Mouse (Mus musculus) myocyte (in vitro differentiated cells): Measurements from ENCODE around the gene Synrg.

Experiments
- CEBPB ChIP-seq: IDR thresholded peaks from 2 replicates; pipeline ENCODE4 v1.6.1; 2011; ENCODE audit warnings: mild to moderate bottlenecking, moderate library complexity; ENCODE audit not compliant: poor library complexity, insufficient read depth, severe bottlenecking
- E2F4 ChIP-seq: IDR thresholded peaks from one replicate; pipeline ENCODE4 v1.6.1; 2011; ENCODE audit warnings: mild to moderate bottlenecking, control low read depth, moderate library complexity; ENCODE audit not compliant: insufficient read depth
- MAX ChIP-seq: IDR thresholded peaks from one replicate; pipeline ENCODE4 v1.6.1; 2011; ENCODE audit warnings: low read depth, mild to moderate bottlenecking, control low read depth
- MYOD1 ChIP-seq, 3 experiments: IDR thresholded peaks; one replicate each; pipeline ENCODE4 v1.6.1; 2011; ENCODE audit warnings: control low read depth in 2 of 3, low read depth in 2 of 3, mild to moderate bottlenecking in 2 of 3, moderate library complexity in 1 of 3; ENCODE audit not compliant: insufficient read length in 2 of 3, control insufficient read depth in 1 of 3
- MYOG ChIP-seq, 3 experiments: IDR thresholded peaks; one replicate each; pipeline ENCODE4 v1.6.1; 2011; ENCODE audit warnings: control low read depth in 2 of 3, low read depth in 2 of 3, mild to moderate bottlenecking in 2 of 3; ENCODE audit not compliant: insufficient read length in 2 of 3, control insufficient read depth in 1 of 3, insufficient read depth in 1 of 3
- POLR2A ChIP-seq: IDR thresholded peaks from one replicate; pipeline ENCODE4 v1.6.1; 2011; ENCODE audit warnings: low read depth, mild to moderate bottlenecking, control low read depth, moderate library complexity; ENCODE audit not compliant: insufficient read length
- POLR2AphosphoS2 ChIP-seq: IDR thresholded peaks from one replicate; pipeline ENCODE4 v1.6.1; 2011; ENCODE audit warnings: low read depth, control low read depth; ENCODE audit not compliant: insufficient read length
- REST ChIP-seq: IDR thresholded peaks from one replicate; pipeline ENCODE4 v1.6.1; 2011; ENCODE audit warnings: mild to moderate bottlenecking, control low read depth, moderate library complexity; ENCODE audit not compliant: insufficient read depth, insufficient read length
- SRF ChIP-seq: IDR thresholded peaks from one replicate; pipeline ENCODE4 v1.6.1; 2011; ENCODE audit warnings: low read depth; ENCODE audit not compliant: control insufficient read depth, insufficient read length
- TCF12 ChIP-seq: IDR thresholded peaks from one replicate; pipeline ENCODE4 v1.6.1; 2011; ENCODE audit warnings: mild to moderate bottlenecking, control low read depth; ENCODE audit not compliant: poor library complexity, insufficient read depth, severe bottlenecking
- USF1 ChIP-seq: IDR thresholded peaks from one replicate; pipeline ENCODE4 v1.6.1; 2011; ENCODE audit warnings: low read depth, mild to moderate bottlenecking, control low read depth, moderate library complexity

- TF ChIP-seq MAX (no peak), REST (no peak), MYOD1 (IDR thresholded peaks at IDR 0.05; ENCODE audit: control insufficient read depth in 1 of 3, insufficient read length in 2 of 3, low read depth in 2 of 3) (no peak), SRF (no peak), POLR2A (no peak), POLR2AphosphoS2 (no peak), USF1 (no peak), E2F4 (no peak), TCF12 (no peak), MYOG (IDR thresholded peaks at IDR 0.05; ENCODE audit: control insufficient read depth in 1 of 3, insufficient read depth in 1 of 3, insufficient read length in 2 of 3, low read depth in 2 of 3) (no peak), CEBPB (no peak)
Observed at GRCm38 (mm10) chr11:83922600-83922999, 41.6 kb upstream of the Synrg start.
